Mouse (Mus musculus) lung, adult 2 months (tissue): ENCODE measurements around the gene Grin2a.

Experiments
- CTCF ChIP-seq: fragments of 200-500 bp; IDR thresholded peaks from 2 replicates; pipeline ENCODE4 v1.5.1; 2011; ENCODE audit warnings: mild to moderate bottlenecking, low read length, control low read depth; ENCODE audit not compliant: insufficient read depth
- POLR2A ChIP-seq: fragments of 200-500 bp; IDR thresholded peaks from 2 replicates; pipeline ENCODE4 v1.6.1; 2011; ENCODE audit warnings: low read depth, mild to moderate bottlenecking, control low read depth, low read length, borderline replicate concordance; ENCODE audit errors: extremely low read depth

- TF ChIP-seq CTCF (no peak), POLR2A (no peak)
Measured at GRCm38 (mm10) chr16:9753045-9753444, 242.3 kb downstream of the Grin2a start.
